Mouse (Mus musculus): ENCODE data around the gene Siglec1. TPM values are rescaled to one million over a fixed set of nuclear protein-coding genes. Genes with fewer than 3 reads are reported as not detected.
"Not testable (repeated sequence)": the region's sequence is repeated elsewhere in the genome, so short reads cannot be mapped to it uniquely, and the experiment has no call there.

Siglec1 gene
- polyA plus RNA-seq, 1 experiment from 2014 or later = 0.13 TPM

GRCm38 (mm10) chr2:131040854-131041825 lies 45.4 kb downstream of the Siglec1 start:
- peaks cover 42% of the 10 kb centered on the region for H3K27me3 ChIP-seq (replicated peaks)
- H3K36me3 ChIP-seq = no peaks in the 10 kb centered on the region
- peak overlapping the region; percentile 51 for H3K9ac ChIP-seq
- H3K4me3 ChIP-seq = peak overlapping the region; percentile 47
- H3K27ac ChIP-seq = no peak overlapping the region
- ATAC-seq (ENCODE audit: low FRiP score, low read depth) = peak; percentile 73
- WGBS = 2% methylated on average over 115 of the region's 115 CpGs
- H3K4me2 ChIP-seq (replicated peaks) = peak overlapping the region; percentile 83
- no peaks in the 10 kb centered on the region for H3K9me3 ChIP-seq
- H3K4me1 ChIP-seq = peaks cover 19% of the 10 kb centered on the region

GRCm38 (mm10) chr2:131038675-131039074 lies 47.9 kb downstream of the Siglec1 start:
- Histone ChIP-seq H3K36me3 (no peaks in the 10 kb centered on the region), H3K27me3 (replicated peaks) (peaks cover 42% of the 10 kb centered on the region), H3K4me1 (peaks cover 14% of the 10 kb centered on the region), H3K9ac (no peak overlapping the region), H3K4me2 (replicated peaks) (no peak overlapping the region), H3K9me3 (no peaks in the 10 kb centered on the region), H3K4me3 (no peak overlapping the region), H3K27ac (no peak overlapping the region)
- 79% methylated on average over 5 of the region's 5 CpGs for WGBS
- no peak for ATAC-seq (ENCODE audit: low FRiP score, low read depth)

GRCm38 (mm10) chr2:131038197-131038596 lies 48.4 kb downstream of the Siglec1 start:
- Histone ChIP-seq H3K9ac (no peak overlapping the region), H3K4me3 (no peak overlapping the region), H3K27ac (no peak overlapping the region), H3K27me3 (replicated peaks) (peaks cover 42% of the 10 kb centered on the region), H3K9me3 (no peaks in the 10 kb centered on the region), H3K36me3 (no peaks in the 10 kb centered on the region), H3K4me1 (peaks cover 14% of the 10 kb centered on the region), H3K4me2 (replicated peaks) (no peak overlapping the region)
- no peak for ATAC-seq (ENCODE audit: low FRiP score, low read depth)
- 95% methylated on average over 6 of the region's 6 CpGs for WGBS

- H3K4me1 ChIP-seq = peaks cover 14% of the 10 kb centered on the region
- H3K4me3 ChIP-seq = no peak overlapping the region
- H3K9me3 ChIP-seq = no peaks in the 10 kb centered on the region
- 72% methylated on average over 17 of the region's 17 CpGs for WGBS
- H3K9ac ChIP-seq = no peak overlapping the region
- H3K27me3 ChIP-seq (replicated peaks) = peaks cover 34% of the 10 kb centered on the region
- no peaks in the 10 kb centered on the region for H3K36me3 ChIP-seq
- H3K4me2 ChIP-seq (replicated peaks) = no peak overlapping the region
- no peak for ATAC-seq (ENCODE audit: low FRiP score, low read depth)
- no peak overlapping the region for H3K27ac ChIP-seq
These were observed 49.2 kb downstream of the Siglec1 start for GRCm38 (mm10) chr2:131037226-131037990.

GRCm38 (mm10) chr2:131036757-131037156 lies 49.8 kb downstream of the Siglec1 start:
- H3K4me3 ChIP-seq = no peak overlapping the region
- H3K9me3 ChIP-seq = no peaks in the 10 kb centered on the region
- no peaks in the 10 kb centered on the region for H3K36me3 ChIP-seq
- peaks cover 12% of the 10 kb centered on the region for H3K4me1 ChIP-seq
- H3K9ac ChIP-seq = no peak overlapping the region
- H3K27me3 ChIP-seq (replicated peaks) = peaks cover 27% of the 10 kb centered on the region
- no peak overlapping the region for H3K27ac ChIP-seq
- ATAC-seq (ENCODE audit: low FRiP score, low read depth) = no peak
- H3K4me2 ChIP-seq (replicated peaks) = no peak overlapping the region

GRCm38 (mm10) chr2:131036343-131036742 lies 50.2 kb downstream of the Siglec1 start:
- H3K4me3 ChIP-seq = no peak overlapping the region
- no peaks in the 10 kb centered on the region for H3K36me3 ChIP-seq
- H3K27ac ChIP-seq = no peak overlapping the region
- H3K4me1 ChIP-seq = peaks cover 8% of the 10 kb centered on the region
- no peak overlapping the region for H3K9ac ChIP-seq
- no peak overlapping the region for H3K4me2 ChIP-seq (replicated peaks)
- no peak for ATAC-seq (ENCODE audit: low FRiP score, low read depth)
- no peaks in the 10 kb centered on the region for H3K9me3 ChIP-seq
- H3K27me3 ChIP-seq (replicated peaks) = peaks cover 23% of the 10 kb centered on the region
- 90% methylated on average over 2 of the region's 2 CpGs for WGBS

- H3K9ac ChIP-seq; H3K9me3 ChIP-seq; H3K27me3 ChIP-seq (replicated peaks); H3K4me2 ChIP-seq (replicated peaks); H3K4me3 ChIP-seq; ATAC-seq (ENCODE audit: low FRiP score, low read depth); H3K4me1 ChIP-seq; H3K27ac ChIP-seq; H3K36me3 ChIP-seq: not testable (repeated sequence)
- 67% methylated on average over 1 of the region's 1 CpGs for WGBS
These were observed 55.2 kb downstream of the Siglec1 start for GRCm38 (mm10) chr2:131031406-131031805.

GRCm38 (mm10) chr2:131030998-131031397 lies 55.6 kb downstream of the Siglec1 start:
- Histone ChIP-seq H3K4me2 (replicated peaks) (no peak overlapping the region), H3K27me3 (replicated peaks) (no peaks in the 10 kb centered on the region), H3K9me3 (no peaks in the 10 kb centered on the region), H3K36me3 (peaks cover 12% of the 10 kb centered on the region; the same call in 1 of the 2 replicates), H3K27ac (no peak overlapping the region), H3K4me1 (no peaks in the 10 kb centered on the region), H3K4me3 (no peak overlapping the region), H3K9ac (no peak overlapping the region)
- 95% methylated on average over 1 of the region's 1 CpGs for WGBS
- no peak for ATAC-seq (ENCODE audit: low FRiP score, low read depth)

GRCm38 (mm10) chr2:131030561-131030960 lies 56.0 kb downstream of the Siglec1 start:
- Histone ChIP-seq H3K27me3 (replicated peaks) (no peaks in the 10 kb centered on the region), H3K4me1 (no peaks in the 10 kb centered on the region), H3K36me3 (peaks cover 17% of the 10 kb centered on the region; the same call in 1 of the 2 replicates), H3K4me3 (no peak overlapping the region), H3K9ac (no peak overlapping the region), H3K9me3 (no peaks in the 10 kb centered on the region), H3K4me2 (replicated peaks) (no peak overlapping the region), H3K27ac (no peak overlapping the region)
- no peak for ATAC-seq (ENCODE audit: low FRiP score, low read depth)
- 97% methylated on average over 2 of the region's 2 CpGs for WGBS

- Histone ChIP-seq H3K27ac (no peak overlapping the region), H3K36me3 (peaks cover 27% of the 10 kb centered on the region), H3K9ac (no peak overlapping the region), H3K4me1 (no peaks in the 10 kb centered on the region), H3K4me2 (replicated peaks) (no peak overlapping the region), H3K4me3 (no peak overlapping the region), H3K9me3 (no peaks in the 10 kb centered on the region), H3K27me3 (replicated peaks) (no peaks in the 10 kb centered on the region)
- ATAC-seq (ENCODE audit: low FRiP score, low read depth) = no peak
- WGBS = 85% methylated on average over 9 of the region's 9 CpGs
These were observed 57.3 kb downstream of the Siglec1 start for GRCm38 (mm10) chr2:131029065-131029935.

GRCm38 (mm10) chr2:131026941-131027340 lies 59.6 kb downstream of the Siglec1 start:
- Histone ChIP-seq H3K27ac (no peak overlapping the region), H3K27me3 (replicated peaks) (no peaks in the 10 kb centered on the region), H3K9me3 (no peaks in the 10 kb centered on the region), H3K4me3 (no peak overlapping the region), H3K4me1 (no peaks in the 10 kb centered on the region), H3K9ac (no peak overlapping the region), H3K36me3 (peaks cover 43% of the 10 kb centered on the region), H3K4me2 (replicated peaks) (no peak overlapping the region)
- 87% methylated on average over 3 of the region's 3 CpGs for WGBS
- no peak for ATAC-seq (ENCODE audit: low FRiP score, low read depth)
